Mouse (Mus musculus) hindbrain, embryonic 12.5 days (tissue): ENCODE measurements around the gene Atp10a. TPM values are rescaled to one million over a fixed set of nuclear protein-coding genes. Genes with fewer than 3 reads are reported as not detected.

Experiments used
- ATAC-seq: fragments of 200-750 bp; cut with Nextera tagmentation; 2 replicates; pipeline ENCODE4 v1.8.0; 2017; ENCODE audit warnings: moderate TSS enrichment; ENCODE audit not compliant: low FRiP score
- H3K27ac ChIP-seq: fragments of 300-500 bp; sonication (generic); 2 replicates; pipeline ENCODE4 v1.5.1; 2016; ENCODE audit warnings: mild to moderate bottlenecking
- H3K27me3 ChIP-seq: fragments of 300-500 bp; sonication (generic); 2 replicates; pipeline ENCODE4 v1.6.1; 2016; ENCODE audit warnings: mild to moderate bottlenecking
- H3K36me3 ChIP-seq: fragments of 300-500 bp; sonication (generic); 2 replicates; pipeline ENCODE4 v1.6.1; 2016; ENCODE audit warnings: mild to moderate bottlenecking
- H3K4me1 ChIP-seq: fragments of 300-500 bp; sonication (generic); 2 replicates; pipeline ENCODE4 v1.6.1; 2016
- H3K4me2 ChIP-seq: fragments of 300-500 bp; sonication (generic); replicated peaks from 2 replicates; pipeline ENCODE4 v1.6.1; 2016; ENCODE audit warnings: mild to moderate bottlenecking
- H3K4me3 ChIP-seq: fragments of 300-500 bp; sonication (generic); 2 replicates; pipeline ENCODE4 v1.5.1; 2016; ENCODE audit warnings: mild to moderate bottlenecking
- H3K9ac ChIP-seq: fragments of 300-500 bp; sonication (generic); 2 replicates; pipeline ENCODE4 v1.6.1; 2016; ENCODE audit warnings: mild to moderate bottlenecking, moderate library complexity
- H3K9me3 ChIP-seq: fragments of 300-500 bp; sonication (generic); replicated peaks from 2 replicates; pipeline ENCODE4 v1.6.1; 2016; ENCODE audit warnings: mild to moderate bottlenecking
- WGBS: fragments of 180-500 bp; shearing (Covaris S2); methylation state at CpG from one replicate; pipeline ENCODE4 v1.1.7; 2016; 5-methylcytosine and 5-hydroxymethylcytosine counted together
- polyA plus RNA-seq: library from polyadenylated mRNA; unstranded; fragments of >200 nt; fragmentation: Nextera tagmentation; extraction: Ambion mirVana; gene quantifications from 2 replicates; pipeline ENCODE4 v1.2.1, GENCODE M21; 2016

Atp10a gene
- polyA plus RNA-seq, 1 experiment from 2014 or later, result 2.3 TPM

- Histone ChIP-seq H3K4me3 (no peak overlapping the region), H3K27ac (no peak overlapping the region), H3K9me3 (no peaks in the 10 kb centered on the region), H3K36me3 (no peaks in the 10 kb centered on the region), H3K9ac (no peak overlapping the region), H3K4me2 (no peak overlapping the region), H3K4me1 (no peaks in the 10 kb centered on the region), H3K27me3 (no peaks in the 10 kb centered on the region)
- ATAC-seq, result no peak
- 92% methylated on average over 1 of the region's 1 CpGs for WGBS
These were observed 66.3 kb downstream of the Atp10a start for GRCm38 (mm10) chr7:58722250-58722649.

DNA sequence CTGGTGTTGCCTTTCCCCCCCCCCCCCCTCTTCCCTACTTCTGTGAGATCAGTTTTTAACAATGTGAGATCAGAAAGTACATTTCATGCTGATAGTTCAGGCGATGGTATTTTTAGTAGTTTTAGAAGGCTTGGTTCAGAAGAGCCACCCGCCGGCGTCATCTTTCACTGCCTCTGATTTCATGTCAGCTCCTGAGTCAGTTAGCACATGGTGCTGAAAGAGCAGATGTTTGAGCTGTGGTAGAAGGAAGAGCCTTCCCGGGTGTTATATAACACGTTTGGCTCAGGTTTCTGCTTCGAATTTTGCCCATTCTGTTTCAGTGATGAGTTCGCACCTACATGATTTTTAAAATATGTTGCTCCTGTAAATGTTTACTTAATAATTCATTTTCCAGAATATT, 74.2 kb downstream of the Atp10a start:
- Histone ChIP-seq H3K4me1 (0 out of 2 replicates have a peak, but pooled peaks cover 3% of the 10 kb centered on the region), H3K27me3 (no peaks in the 10 kb centered on the region), H3K36me3 (no peaks in the 10 kb centered on the region), H3K4me2 (no peak overlapping the region), H3K27ac (no peak overlapping the region), H3K4me3 (no peak overlapping the region), H3K9me3 (no peaks in the 10 kb centered on the region), H3K9ac (no peak overlapping the region)
- ATAC-seq, result no peak
- 63% methylated on average over 8 of the region's 8 CpGs for WGBS

DNA sequence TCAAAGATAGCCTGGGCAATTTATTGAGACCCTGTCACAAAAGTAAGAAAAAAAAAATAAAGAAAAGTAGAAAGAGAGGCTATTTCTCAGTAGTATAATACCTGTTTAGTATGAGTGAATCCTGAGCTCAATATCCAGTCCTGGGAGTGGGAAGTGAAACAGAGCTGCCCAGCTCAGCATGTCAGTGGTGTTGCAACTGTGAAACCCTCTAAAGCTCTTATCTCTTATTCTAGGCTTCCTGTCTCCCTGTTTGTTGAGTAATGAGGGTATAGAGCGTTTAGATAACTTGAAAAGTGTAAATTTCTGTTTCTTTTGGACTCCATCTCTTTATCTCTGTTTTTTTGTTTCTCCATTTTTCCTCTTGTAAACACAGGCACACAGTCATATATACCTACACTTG, 74.9 kb downstream of the Atp10a start:
- no peak for ATAC-seq
- H3K27ac ChIP-seq, result no peak overlapping the region
- no peaks in the 10 kb centered on the region for H3K27me3 ChIP-seq
- no peak overlapping the region for H3K4me2 ChIP-seq
- H3K36me3 ChIP-seq, result no peaks in the 10 kb centered on the region
- H3K4me1 ChIP-seq, result 0 out of 2 replicates have a peak, but pooled peaks cover 3% of the 10 kb centered on the region
- WGBS, result 82% methylated on average over 1 of the region's 1 CpGs
- H3K9me3 ChIP-seq, result no peaks in the 10 kb centered on the region
- H3K9ac ChIP-seq, result no peak overlapping the region
- H3K4me3 ChIP-seq, result no peak overlapping the region

DNA sequence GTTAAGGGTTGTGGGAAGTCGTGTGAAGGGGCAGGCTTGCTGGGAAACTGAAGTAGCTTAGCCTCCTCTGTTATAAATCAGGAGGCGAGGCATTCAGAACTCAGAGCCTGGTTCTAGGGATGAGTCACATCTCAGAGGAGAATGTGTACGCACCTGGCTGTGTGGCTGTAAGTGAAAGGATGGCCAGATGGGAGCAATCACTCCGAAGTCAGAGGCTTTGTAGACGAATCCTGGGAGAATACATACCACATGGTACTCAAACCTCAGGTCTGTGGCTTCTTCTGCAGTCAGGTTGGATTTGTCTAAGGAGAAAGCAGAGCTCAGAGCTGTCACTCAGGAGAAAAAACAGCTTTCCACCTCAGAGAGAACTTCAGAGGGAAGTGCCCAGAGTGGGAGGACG, 76.4 kb downstream of the Atp10a start:
- WGBS, result 60% methylated on average over 6 of the region's 6 CpGs
- ATAC-seq, result no peak
- no peak overlapping the region for H3K9ac ChIP-seq
- H3K4me2 ChIP-seq, result no peak overlapping the region
- no peaks in the 10 kb centered on the region for H3K27me3 ChIP-seq
- no peaks in the 10 kb centered on the region for H3K9me3 ChIP-seq
- no peak overlapping the region for H3K27ac ChIP-seq
- H3K4me1 ChIP-seq, result 0 out of 2 replicates have a peak, but pooled peaks cover 3% of the 10 kb centered on the region
- H3K4me3 ChIP-seq, result no peak overlapping the region
- H3K36me3 ChIP-seq, result no peaks in the 10 kb centered on the region

- Histone ChIP-seq H3K4me2 (no peak overlapping the region), H3K9ac (no peak overlapping the region), H3K27ac (no peak overlapping the region), H3K27me3 (no peaks in the 10 kb centered on the region), H3K36me3 (no peaks in the 10 kb centered on the region), H3K4me1 (0 out of 2 replicates have a peak, but pooled peaks cover 3% of the 10 kb centered on the region), H3K4me3 (no peak overlapping the region), H3K9me3 (no peaks in the 10 kb centered on the region)
- WGBS, result 65% methylated on average over 6 of the region's 6 CpGs
- ATAC-seq, result no peak
These were observed 77.5 kb downstream of the Atp10a start for GRCm38 (mm10) chr7:58733490-58733901.

DNA sequence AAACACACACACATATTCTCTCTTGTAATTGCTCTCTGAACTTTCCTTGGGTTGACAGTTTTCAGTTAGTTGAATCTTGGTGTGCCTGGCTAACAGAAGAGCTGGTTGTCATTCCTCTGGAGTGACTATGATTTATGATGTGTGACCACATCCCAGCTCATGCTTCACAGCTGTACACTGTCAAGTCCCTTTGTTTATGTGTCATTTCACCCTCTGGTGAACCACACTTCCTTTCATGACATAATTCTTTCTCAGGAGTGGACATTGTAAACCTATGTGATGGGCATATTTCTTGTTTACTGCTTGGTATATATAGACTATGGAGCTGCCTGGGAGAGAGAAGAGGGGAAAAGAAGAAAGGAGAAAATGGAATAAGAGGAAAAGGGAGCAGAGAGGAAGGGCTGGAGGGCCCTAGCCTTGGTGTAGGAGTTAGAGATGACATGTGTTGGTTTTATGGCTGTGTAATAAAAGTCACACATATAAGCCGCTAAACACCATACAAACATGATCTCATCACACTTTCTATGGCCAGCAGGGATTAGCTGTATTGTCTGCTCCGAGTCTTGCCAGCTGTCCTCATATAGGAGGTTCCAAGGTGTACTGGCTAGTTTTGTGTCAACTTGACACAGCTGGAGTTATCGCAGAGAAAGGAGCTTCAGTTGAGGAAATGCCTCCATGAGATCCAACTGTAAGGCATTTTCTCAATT, 81.0 kb downstream of the Atp10a start:
- H3K4me3 ChIP-seq, result no peak overlapping the region
- no peaks in the 10 kb centered on the region for H3K27me3 ChIP-seq
- no peak overlapping the region for H3K27ac ChIP-seq
- 95% methylated on average over 3 of the region's 3 CpGs for WGBS
- no peaks in the 10 kb centered on the region for H3K36me3 ChIP-seq
- ATAC-seq, result no peak
- no peak overlapping the region for H3K4me2 ChIP-seq
- 0 out of 2 replicates have a peak, but pooled peaks cover 3% of the 10 kb centered on the region for H3K4me1 ChIP-seq
- no peaks in the 10 kb centered on the region for H3K9me3 ChIP-seq
- no peak overlapping the region for H3K9ac ChIP-seq

GRCm38 (mm10) chr7:58740196-58740595, 84.2 kb downstream of the Atp10a start:
- ATAC-seq, result no peak
- no peaks in the 10 kb centered on the region for H3K9me3 ChIP-seq
- no peaks in the 10 kb centered on the region for H3K4me1 ChIP-seq
- no peak overlapping the region for H3K9ac ChIP-seq
- 91% methylated on average over 13 of the region's 13 CpGs for WGBS
- no peak overlapping the region for H3K4me2 ChIP-seq
- no peaks in the 10 kb centered on the region for H3K36me3 ChIP-seq
- H3K27ac ChIP-seq, result no peak overlapping the region
- H3K27me3 ChIP-seq, result no peaks in the 10 kb centered on the region
- H3K4me3 ChIP-seq, result no peak overlapping the region

GRCm38 (mm10) chr7:58740842-58741241, 84.9 kb downstream of the Atp10a start:
- WGBS, result 94% methylated on average over 4 of the region's 4 CpGs
- no peak overlapping the region for H3K9ac ChIP-seq
- no peak for ATAC-seq
- no peak overlapping the region for H3K27ac ChIP-seq
- no peak overlapping the region for H3K4me3 ChIP-seq
- H3K9me3 ChIP-seq, result no peaks in the 10 kb centered on the region
- no peaks in the 10 kb centered on the region for H3K36me3 ChIP-seq
- H3K27me3 ChIP-seq, result no peaks in the 10 kb centered on the region
- no peaks in the 10 kb centered on the region for H3K4me1 ChIP-seq
- H3K4me2 ChIP-seq, result no peak overlapping the region

GRCm38 (mm10) chr7:58742009-58742408, 86.0 kb downstream of the Atp10a start:
- H3K4me3 ChIP-seq, result no peak overlapping the region
- WGBS, result 81% methylated on average over 4 of the region's 4 CpGs
- H3K4me1 ChIP-seq, result no peaks in the 10 kb centered on the region
- H3K36me3 ChIP-seq, result no peaks in the 10 kb centered on the region
- no peak overlapping the region for H3K4me2 ChIP-seq
- no peaks in the 10 kb centered on the region for H3K9me3 ChIP-seq
- no peak overlapping the region for H3K9ac ChIP-seq
- H3K27ac ChIP-seq, result no peak overlapping the region
- H3K27me3 ChIP-seq, result no peaks in the 10 kb centered on the region
- no peak for ATAC-seq

- Histone ChIP-seq H3K4me1 (no peaks in the 10 kb centered on the region), H3K27me3 (no peaks in the 10 kb centered on the region), H3K4me2 (no peak overlapping the region), H3K36me3 (no peaks in the 10 kb centered on the region), H3K4me3 (no peak overlapping the region), H3K27ac (no peak overlapping the region), H3K9ac (no peak overlapping the region), H3K9me3 (no peaks in the 10 kb centered on the region)
- no peak for ATAC-seq
- WGBS, result 84% methylated on average over 1 of the region's 1 CpGs
These were observed 86.7 kb downstream of the Atp10a start for GRCm38 (mm10) chr7:58742648-58743047.

GRCm38 (mm10) chr7:58743362-58744320, 87.7 kb downstream of the Atp10a start:
- Histone ChIP-seq H3K36me3 (no peaks in the 10 kb centered on the region), H3K9ac (no peak overlapping the region), H3K4me2 (no peak overlapping the region), H3K27me3 (no peaks in the 10 kb centered on the region), H3K9me3 (no peaks in the 10 kb centered on the region), H3K4me3 (no peak overlapping the region), H3K4me1 (no peaks in the 10 kb centered on the region), H3K27ac (no peak overlapping the region)
- ATAC-seq, result no peak
- WGBS, result 79% methylated on average over 4 of the region's 4 CpGs

GRCm38 (mm10) chr7:58746817-58747216, 90.9 kb downstream of the Atp10a start:
- Histone ChIP-seq H3K9ac (no peak overlapping the region), H3K36me3 (no peaks in the 10 kb centered on the region), H3K4me3 (no peak overlapping the region), H3K4me2 (no peak overlapping the region), H3K27me3 (no peaks in the 10 kb centered on the region), H3K9me3 (no peaks in the 10 kb centered on the region), H3K27ac (no peak overlapping the region), H3K4me1 (no peaks in the 10 kb centered on the region)
- WGBS, result 76% methylated on average over 5 of the region's 5 CpGs
- ATAC-seq, result no peak
